Mouse (Mus musculus): ENCODE measurements around the gene Zfp523.

DNA sequence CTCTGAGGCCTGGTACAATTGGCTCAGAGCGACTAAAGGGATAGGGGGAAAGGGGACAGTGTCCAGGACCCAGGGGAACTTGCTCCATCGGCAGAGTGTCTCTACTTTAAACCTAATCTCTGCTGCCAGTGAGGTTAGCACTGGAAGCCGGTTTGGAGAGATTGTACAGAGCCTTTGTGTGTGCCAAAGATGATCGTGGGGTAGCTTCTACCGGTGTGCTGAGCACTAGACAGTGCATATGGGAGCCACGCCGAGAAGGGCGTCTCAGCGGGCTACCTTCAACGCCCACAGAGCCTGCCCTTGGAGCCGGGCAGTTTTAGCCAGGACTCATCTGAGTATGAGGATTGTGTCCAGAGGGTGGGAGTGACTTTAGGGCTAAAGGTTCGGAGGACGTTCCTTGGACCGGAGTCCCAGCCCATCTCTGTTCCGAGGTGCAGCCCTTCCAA, 35.7 kb upstream of the Zfp523 start:
- TF ChIP-seq EP300 (optimal IDR thresholded peaks at IDR 0.05) (no peak), CTCF (IDR thresholded peaks at IDR 0.05; ENCODE audit: low read depth) (no peak)

All from stomach, postnatal 0 days (tissue).